Mouse (Mus musculus): Measurements from ENCODE around the gene Dupd1.
"Not testable (repeated sequence)": the region's sequence is repeated elsewhere in the genome, so short reads cannot be mapped to it uniquely, and the experiment has no call there.

Dupd1 gene

GRCm38 (mm10) chr14:21674471-21674870, 39.9 kb downstream of the Dupd1 start:
- no peak for DNase-seq (ENCODE audit: low spot score in 2 of 2)

GRCm38 (mm10) chr14:21673100-21673499, 41.3 kb downstream of the Dupd1 start:
- DNase-seq (ENCODE audit: low spot score in 2 of 2) = no peak

GRCm38 (mm10) chr14:21670422-21671006, 43.9 kb downstream of the Dupd1 start:
- DNase-seq (ENCODE audit: low spot score in 2 of 2) = not testable (repeated sequence)

- no peak for DNase-seq (ENCODE audit: low spot score in 2 of 2)
Measured at GRCm38 (mm10) chr14:21669633-21670421, 44.5 kb downstream of the Dupd1 start.

- DNase-seq (ENCODE audit: low spot score in 2 of 2) = peak in 1 of 2 experiments; percentile 65
Measured at GRCm38 (mm10) chr14:21669218-21669617, 45.2 kb downstream of the Dupd1 start.

- DNase-seq (ENCODE audit: low spot score in 2 of 2) = no peak
Measured at GRCm38 (mm10) chr14:21662465-21663142, 51.8 kb downstream of the Dupd1 start.

- DNase-seq (ENCODE audit: low spot score in 2 of 2) = peak; percentile 62 to 77
Measured at GRCm38 (mm10) chr14:21659652-21660051, 54.7 kb downstream of the Dupd1 start.

GRCm38 (mm10) chr14:21659155-21659554, 55.2 kb downstream of the Dupd1 start:
- DNase-seq (ENCODE audit: low spot score in 2 of 2) = no peak

GRCm38 (mm10) chr14:21653813-21654212, 60.6 kb downstream of the Dupd1 start:
- DNase-seq (ENCODE audit: low spot score in 2 of 2) = no peak

- DNase-seq (ENCODE audit: low spot score in 2 of 2) = no peak
Measured at GRCm38 (mm10) chr14:21640806-21641435, 73.5 kb downstream of the Dupd1 start.

GRCm38 (mm10) chr14:21636548-21636947, 77.8 kb downstream of the Dupd1 start:
- DNase-seq (ENCODE audit: low spot score in 2 of 2) = no peak

GRCm38 (mm10) chr14:21631665-21632200, 82.6 kb downstream of the Dupd1 start:
- DNase-seq (ENCODE audit: low spot score in 2 of 2) = no peak
